Mouse (Mus musculus) brain, adult 2 months (tissue): ENCODE results near the gene Mast1.

Experiments
- DNase-seq: peaks from one replicate; pipeline ENCODE4 v3.0.0; 2011; ENCODE audit warnings: low read depth, low spot score

The Mast1 gene

GRCm38 (mm10) chr8:84936962-84937546, at the start of gene Mast1:
Mast1 (minus strand) TSS chr8:84937359.
- peak; percentile 94 for DNase-seq

- DNase-seq: no peak
Observed at GRCm38 (mm10) chr8:84986379-84986945, 49.3 kb upstream of the Mast1 start.

GRCm38 (mm10) chr8:84985684-84986378, 48.7 kb upstream of the Mast1 start:
- peak; percentile 99 for DNase-seq

GRCm38 (mm10) chr8:84985049-84985683, 48.0 kb upstream of the Mast1 start:
- DNase-seq: no peak

GRCm38 (mm10) chr8:84984294-84985048, 47.3 kb upstream of the Mast1 start:
- DNase-seq: no peak

- no peak for DNase-seq
Observed at GRCm38 (mm10) chr8:84982499-84983011, 45.4 kb upstream of the Mast1 start.

- DNase-seq: no peak
Observed at GRCm38 (mm10) chr8:84981644-84982498, 44.7 kb upstream of the Mast1 start.

GRCm38 (mm10) chr8:84980622-84981358, 43.6 kb upstream of the Mast1 start:
- DNase-seq: peak; percentile 69

- peak; percentile 99 for DNase-seq
Observed at GRCm38 (mm10) chr8:84979599-84980421, 42.7 kb upstream of the Mast1 start.

- peak; percentile 98 for DNase-seq
Observed at GRCm38 (mm10) chr8:84978248-84978940, 41.2 kb upstream of the Mast1 start, which contains the start of gene Junb. Junb (minus strand) TSS chr8:84978718.

- DNase-seq: peak; percentile 74
Observed at GRCm38 (mm10) chr8:84977435-84978247, 40.5 kb upstream of the Mast1 start.

GRCm38 (mm10) chr8:84976763-84977434, 39.7 kb upstream of the Mast1 start:
- no peak for DNase-seq

GRCm38 (mm10) chr8:84976031-84976762, 39.0 kb upstream of the Mast1 start:
- DNase-seq: peak; percentile 97

GRCm38 (mm10) chr8:84975434-84975833, 38.3 kb upstream of the Mast1 start:
- peak; percentile 73 for DNase-seq

- DNase-seq: no peak
Observed at GRCm38 (mm10) chr8:84974543-84975142, 37.5 kb upstream of the Mast1 start.
